Mouse (Mus musculus): ENCODE measurements around the gene Plekha1.

The Plekha1 gene

GRCm38 (mm10) chr7:130918260-130918659 is 52.7 kb downstream of the Plekha1 start:
- no peak for DNase-seq (ENCODE audit: low read depth, low spot score)

GRCm38 (mm10) chr7:130922981-130923731 is 57.6 kb downstream of the Plekha1 start:
- DNase-seq (ENCODE audit: low read depth, low spot score): no peak

- DNase-seq (ENCODE audit: low read depth, low spot score): no peak
Measured at GRCm38 (mm10) chr7:130930401-130930800, 64.8 kb downstream of the Plekha1 start.

- no peak for DNase-seq (ENCODE audit: low read depth, low spot score)
Measured at GRCm38 (mm10) chr7:130932921-130933320, 67.4 kb downstream of the Plekha1 start.

GRCm38 (mm10) chr7:130934654-130935053 is 69.1 kb downstream of the Plekha1 start:
- DNase-seq (ENCODE audit: low read depth, low spot score): no peak

GRCm38 (mm10) chr7:130935421-130935792 is 69.9 kb downstream of the Plekha1 start:
- DNase-seq (ENCODE audit: low read depth, low spot score): no peak

- peak; percentile 48 for DNase-seq (ENCODE audit: low read depth, low spot score)
Measured at GRCm38 (mm10) chr7:130935793-130936471, 70.4 kb downstream of the Plekha1 start, which contains the start of gene Htra1. Gene Htra1, plus strand, starts transcription at chr7:130936111.

- no peak for DNase-seq (ENCODE audit: low read depth, low spot score)
Measured at GRCm38 (mm10) chr7:130936472-130936951, 71.0 kb downstream of the Plekha1 start.

GRCm38 (mm10) chr7:130937266-130937841 is 71.8 kb downstream of the Plekha1 start:
- no peak for DNase-seq (ENCODE audit: low read depth, low spot score)

- peak; percentile 54 for DNase-seq (ENCODE audit: low read depth, low spot score)
Measured at GRCm38 (mm10) chr7:130938005-130938404, 72.4 kb downstream of the Plekha1 start.

- DNase-seq (ENCODE audit: low read depth, low spot score): no peak
Measured at GRCm38 (mm10) chr7:130938896-130939295, 73.3 kb downstream of the Plekha1 start.

- no peak for DNase-seq (ENCODE audit: low read depth, low spot score)
Measured at GRCm38 (mm10) chr7:130940733-130941132, 75.2 kb downstream of the Plekha1 start.

- DNase-seq (ENCODE audit: low read depth, low spot score): no peak
Measured at GRCm38 (mm10) chr7:130943280-130943895, 77.8 kb downstream of the Plekha1 start.

GRCm38 (mm10) chr7:130944766-130945475 is 79.4 kb downstream of the Plekha1 start:
- no peak for DNase-seq (ENCODE audit: low read depth, low spot score)

- DNase-seq (ENCODE audit: low read depth, low spot score): peak; percentile 82
Measured at GRCm38 (mm10) chr7:130945730-130946129, 80.2 kb downstream of the Plekha1 start.

GRCm38 (mm10) chr7:130946303-130946702 is 80.7 kb downstream of the Plekha1 start:
- no peak for DNase-seq (ENCODE audit: low read depth, low spot score)

- no peak for DNase-seq (ENCODE audit: low read depth, low spot score)
Measured at GRCm38 (mm10) chr7:130948563-130949208, 83.1 kb downstream of the Plekha1 start.

GRCm38 (mm10) chr7:130949331-130949751 is 83.8 kb downstream of the Plekha1 start:
- DNase-seq (ENCODE audit: low read depth, low spot score): peak; percentile 83

- no peak for DNase-seq (ENCODE audit: low read depth, low spot score)
Measured at GRCm38 (mm10) chr7:130950482-130950881, 84.9 kb downstream of the Plekha1 start.

GRCm38 (mm10) chr7:130951004-130951403 is 85.4 kb downstream of the Plekha1 start:
- DNase-seq (ENCODE audit: low read depth, low spot score): no peak

- no peak for DNase-seq (ENCODE audit: low read depth, low spot score)
Measured at GRCm38 (mm10) chr7:130953376-130953775, 87.8 kb downstream of the Plekha1 start.

Measured in ES-CJ7 (cell line).